Mouse (Mus musculus) kidney, adult 2 months (tissue): ENCODE results near the gene Gm37240. TPM values are rescaled to one million over a fixed set of nuclear protein-coding genes. Genes with fewer than 3 reads are reported as not detected.

ENCODE experiments used
- DNase-seq: peaks from one replicate; pipeline ENCODE4 v3.0.0; 2021
- H3K27ac ChIP-seq: fragments of 200-500 bp; 2 replicates; pipeline ENCODE4 v1.5.1; 2012; ENCODE audit warnings: low read depth, low read length, control low read depth, inconsistent platforms; ENCODE audit not compliant: insufficient read depth
- H3K27me3 ChIP-seq: fragments of 200-500 bp; replicated peaks from 2 replicates; pipeline ENCODE4 v1.6.1; 2012; ENCODE audit warnings: mild to moderate bottlenecking, moderate library complexity, low read length, inconsistent platforms; ENCODE audit not compliant: control insufficient read depth, insufficient read depth
- H3K36me3 ChIP-seq: fragments of 200-500 bp; 2 replicates; pipeline ENCODE4 v1.6.1; 2012; ENCODE audit warnings: mild to moderate bottlenecking, moderate library complexity, low read length, inconsistent platforms; ENCODE audit not compliant: control insufficient read depth, insufficient read depth
- H3K4me1 ChIP-seq: fragments of 200-500 bp; 2 replicates; pipeline ENCODE4 v1.6.1; 2011; ENCODE audit warnings: low read length; ENCODE audit not compliant: control insufficient read depth, insufficient read depth
- H3K4me3 ChIP-seq: fragments of 200-500 bp; 2 replicates; pipeline ENCODE4 v1.5.1; 2011; ENCODE audit warnings: mild to moderate bottlenecking, low read depth, low read length, control low read depth; ENCODE audit not compliant: insufficient read depth
- CTCF ChIP-seq: fragments of 200-500 bp; conservative IDR thresholded peaks from 2 replicates; pipeline ENCODE4 v1.5.1; 2011; ENCODE audit warnings: low read depth, mild to moderate bottlenecking, control low read depth, low read length, moderate library complexity, mixed read lengths; ENCODE audit not compliant: insufficient read depth, insufficient read length
- POLR2A ChIP-seq: fragments of 200-500 bp; IDR thresholded peaks from one replicate; pipeline ENCODE4 v1.6.1; 2011; ENCODE audit warnings: low read depth, low read length, control low read depth
- WGBS: fragments of 180-500 bp; shearing (Covaris S2); methylation state at CpG from one replicate; pipeline ENCODE4 v1.1.7; 2018; 5-methylcytosine and 5-hydroxymethylcytosine counted together
- polyA plus RNA-seq: library from polyadenylated mRNA; depleted of rRNA; stranded (reverse); fragments of >200 nt; gene quantifications from 2 replicates; pipeline ENCODE4 v1.2.3, GENCODE M21; 2012

Gene Gm37240
- polyA plus RNA-seq, 1 experiment, result 5.5 TPM

GRCm38 (mm10) chr3:84529021-84529420, 1358.3 kb downstream of the Gm37240 start:
- Histone ChIP-seq H3K36me3 (peaks cover 5% of the 10 kb centered on the region; the same call in 1 of the 2 replicates), H3K4me3 (no peak overlapping the region), H3K4me1 (no peaks in the 10 kb centered on the region), H3K27ac (no peak overlapping the region), H3K27me3 (no peaks in the 10 kb centered on the region)
- no peak for DNase-seq
- TF ChIP-seq POLR2A (no peak), CTCF (no peak)
- WGBS, result 79% methylated on average over 2 of the region's 2 CpGs

DNA sequence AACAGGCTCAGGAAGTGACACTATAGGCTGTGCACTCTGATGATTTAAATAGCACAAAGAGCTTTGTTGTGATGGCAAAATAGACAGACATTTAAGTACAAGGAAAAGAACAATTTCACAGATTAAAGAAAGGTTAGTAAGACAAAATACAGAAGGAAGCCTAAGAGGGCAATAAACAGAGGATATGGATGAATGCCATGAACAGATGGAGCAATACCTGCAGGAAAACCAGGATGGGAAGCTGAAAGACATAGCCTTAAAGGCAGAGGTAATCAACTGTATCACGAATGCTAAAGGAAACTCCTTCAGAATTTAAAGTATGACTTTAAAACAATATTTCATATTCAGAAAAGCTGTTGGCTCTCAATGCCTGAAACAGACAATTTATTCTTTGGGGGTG, 1362.4 kb downstream of the Gm37240 start:
- 61% methylated on average over 1 of the region's 1 CpGs for WGBS
- Histone ChIP-seq H3K4me1 (no peaks in the 10 kb centered on the region), H3K4me3 (no peak overlapping the region), H3K36me3 (peaks cover 5% of the 10 kb centered on the region; the same call in 1 of the 2 replicates), H3K27me3 (no peaks in the 10 kb centered on the region), H3K27ac (no peak overlapping the region)
- TF ChIP-seq POLR2A (no peak), CTCF (no peak)
- DNase-seq, result no peak

- 96% methylated on average over 3 of the region's 3 CpGs for WGBS
- no peak for TF ChIP-seq POLR2A
- TF ChIP-seq CTCF, result no peak
- no peak overlapping the region for H3K27ac ChIP-seq
- no peaks in the 10 kb centered on the region for H3K36me3 ChIP-seq
- no peaks in the 10 kb centered on the region for H3K4me1 ChIP-seq
- no peak overlapping the region for H3K4me3 ChIP-seq
- no peaks in the 10 kb centered on the region for H3K27me3 ChIP-seq
- DNase-seq, result no peak
These were observed 1371.2 kb downstream of the Gm37240 start for GRCm38 (mm10) chr3:84516163-84516562.

DNA sequence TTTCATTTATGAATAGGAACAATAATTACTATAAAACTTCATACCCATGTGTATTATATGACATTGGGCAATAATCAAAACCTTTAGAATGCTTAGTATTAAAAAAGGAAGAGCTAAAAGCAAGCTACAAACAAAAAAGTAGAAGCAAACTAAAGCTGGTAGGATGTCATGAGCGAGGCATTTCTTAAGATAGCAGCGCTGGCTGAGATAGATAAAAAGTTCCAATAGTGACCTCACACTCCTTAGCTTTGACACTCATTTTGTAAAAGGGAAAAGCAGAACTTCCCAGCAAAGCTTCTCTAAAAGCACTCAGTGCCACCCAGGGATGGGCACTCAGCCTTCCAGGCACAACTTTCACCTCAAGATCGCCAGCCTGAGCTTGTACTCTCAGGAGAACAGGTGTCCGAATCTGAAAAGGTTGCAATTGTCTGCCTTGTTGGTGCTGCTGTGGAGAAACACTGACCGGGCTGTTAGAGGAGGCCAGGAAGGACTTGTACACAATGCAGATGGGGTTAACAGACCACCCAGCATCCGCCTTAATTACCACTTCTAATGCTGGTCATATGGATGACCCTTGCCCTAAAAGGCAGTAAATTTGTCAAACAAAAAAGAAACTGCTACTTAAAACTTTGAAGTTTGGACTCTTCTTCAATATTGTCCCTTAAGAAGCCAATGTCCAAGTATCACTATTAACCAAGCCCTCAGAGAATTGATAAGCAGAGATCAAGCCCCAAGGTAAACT, 1374.4 kb downstream of the Gm37240 start:
- Histone ChIP-seq H3K27ac (no peak overlapping the region), H3K4me3 (no peak overlapping the region), H3K27me3 (no peaks in the 10 kb centered on the region), H3K4me1 (no peaks in the 10 kb centered on the region; the same call in 1 of the 2 replicates), H3K36me3 (peaks cover 2% of the 10 kb centered on the region; the same call in 1 of the 2 replicates)
- TF ChIP-seq POLR2A (no peak), CTCF (no peak)
- DNase-seq, result no peak
- 83% methylated on average over 6 of the region's 6 CpGs for WGBS

- DNase-seq, result no peak
- H3K36me3 ChIP-seq, result peaks cover 2% of the 10 kb centered on the region; the same call in 1 of the 2 replicates
- WGBS, result 93% methylated on average over 4 of the region's 4 CpGs
- no peaks in the 10 kb centered on the region for H3K27me3 ChIP-seq
- H3K4me1 ChIP-seq, result no peaks in the 10 kb centered on the region; the same call in 1 of the 2 replicates
- H3K4me3 ChIP-seq, result no peak overlapping the region
- TF ChIP-seq CTCF, result no peak
- TF ChIP-seq POLR2A, result no peak
- H3K27ac ChIP-seq, result no peak overlapping the region
These were observed 1382.1 kb downstream of the Gm37240 start for GRCm38 (mm10) chr3:84505193-84505592.

- H3K27ac ChIP-seq, result no peak overlapping the region
- no peak for DNase-seq
- H3K4me3 ChIP-seq, result no peak overlapping the region
- no peaks in the 10 kb centered on the region; the same call in 1 of the 2 replicates for H3K4me1 ChIP-seq
- no peaks in the 10 kb centered on the region for H3K27me3 ChIP-seq
- TF ChIP-seq CTCF (no peak), POLR2A (no peak)
- H3K36me3 ChIP-seq, result no peaks in the 10 kb centered on the region; the same call in 1 of the 2 replicates
- 92% methylated on average over 8 of the region's 8 CpGs for WGBS
These were observed 1383.0 kb downstream of the Gm37240 start for GRCm38 (mm10) chr3:84504291-84504690.

DNA sequence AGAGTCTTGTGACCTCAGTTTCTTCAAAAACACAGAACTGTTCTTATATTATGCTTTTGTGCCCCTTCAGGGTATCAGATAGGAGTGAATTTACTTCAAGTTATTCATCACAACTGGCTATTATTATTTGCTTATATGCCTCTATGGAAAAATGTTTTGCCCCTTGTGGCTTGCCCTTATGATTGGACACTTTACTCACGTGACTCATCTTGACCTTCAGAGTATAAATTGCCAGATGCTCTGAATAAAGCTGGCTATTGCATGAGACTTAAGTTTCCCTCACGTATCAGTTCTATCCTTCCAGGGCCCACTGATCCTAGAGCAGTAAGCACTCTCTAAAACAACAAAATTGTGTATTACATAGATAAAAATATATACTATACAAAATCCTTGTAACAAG, 1385.2 kb downstream of the Gm37240 start:
- 85% methylated on average over 2 of the region's 2 CpGs for WGBS
- DNase-seq, result no peak
- Histone ChIP-seq H3K4me3 (no peak overlapping the region), H3K4me1 (no peaks in the 10 kb centered on the region), H3K27ac (no peak overlapping the region), H3K36me3 (no peaks in the 10 kb centered on the region; the same call in 1 of the 2 replicates), H3K27me3 (no peaks in the 10 kb centered on the region)
- no peak for TF ChIP-seq CTCF
- no peak for TF ChIP-seq POLR2A
